Mouse (Mus musculus) hindlimb bud, embryonic 11.5 days (tissue): ENCODE results near the gene Tspan13.

ENCODE experiments used
- DNase-seq: peaks from one replicate; pipeline ENCODE4 v3.0.0-alpha.2; 2012; ENCODE audit warnings: low read depth, low spot score; ENCODE audit errors: extremely low spot score

Tspan13 gene

GRCm38 (mm10) chr12:36042348-36042778 lies at the start of gene Tspan13:
TSS of gene Tspan13 (minus strand) at chr12:36042500.
- peak; percentile 42 for DNase-seq

DNA sequence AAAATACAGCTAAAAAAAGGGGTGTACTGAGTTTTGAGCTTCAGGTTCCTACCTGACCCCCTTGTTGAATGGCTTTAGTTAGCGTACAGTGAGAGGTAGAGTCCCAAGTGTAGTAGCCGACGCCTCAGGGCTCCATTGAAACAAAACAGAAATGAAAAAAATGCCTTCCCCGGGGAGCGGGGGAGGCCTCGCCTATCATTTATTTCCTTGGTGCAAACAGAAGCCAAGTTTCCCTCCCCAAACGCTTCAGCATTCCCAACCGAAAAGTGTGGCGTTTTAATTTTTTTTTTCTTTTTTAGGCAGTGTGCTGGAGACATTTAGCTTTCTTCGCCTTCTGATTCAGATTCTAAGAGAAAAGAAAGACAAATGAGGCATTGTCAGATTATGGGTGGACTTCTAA lies 49.7 kb upstream of the Tspan13 start:
- DNase-seq, result no peak

DNA sequence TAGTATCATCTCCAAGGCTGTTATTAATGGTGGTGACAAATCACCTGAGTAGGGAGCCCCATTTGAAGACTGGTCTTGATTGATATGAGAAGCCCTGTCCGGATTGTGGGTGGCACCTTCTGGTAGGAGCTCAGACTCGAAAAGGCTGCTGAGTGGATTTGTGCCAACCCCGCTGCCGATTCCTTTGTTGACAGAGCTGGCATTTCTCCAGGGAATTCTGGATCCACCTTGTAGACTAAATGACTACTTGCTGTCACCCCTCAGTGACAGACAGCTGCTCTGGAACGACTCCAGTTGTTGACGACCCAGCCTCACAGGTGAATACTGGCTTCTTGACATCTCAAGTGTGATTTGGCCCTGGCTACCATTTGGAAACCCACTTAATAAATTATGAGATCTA lies 46.9 kb upstream of the Tspan13 start:
- no peak for DNase-seq

GRCm38 (mm10) chr12:36088804-36089203 lies 46.5 kb upstream of the Tspan13 start:
- no peak for DNase-seq

DNA sequence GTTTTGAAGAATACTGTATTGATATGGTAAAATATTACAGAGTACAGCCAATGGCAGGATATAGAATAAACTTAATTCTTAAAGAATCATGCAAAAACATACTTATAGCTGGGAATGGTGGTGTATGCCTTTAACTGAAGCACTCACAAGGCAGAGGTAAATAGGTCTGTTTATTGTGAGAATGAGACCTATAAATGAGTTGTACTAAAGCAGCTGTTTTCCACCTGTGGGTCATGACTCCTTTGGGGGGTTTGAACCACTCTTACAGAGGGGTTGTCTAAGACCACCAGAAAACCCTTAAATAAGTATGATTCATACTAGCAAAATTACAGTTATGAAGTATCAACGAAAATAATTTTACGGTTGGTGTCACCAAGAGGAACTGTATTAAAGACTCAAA lies 43.1 kb upstream of the Tspan13 start:
- no peak for DNase-seq

DNA sequence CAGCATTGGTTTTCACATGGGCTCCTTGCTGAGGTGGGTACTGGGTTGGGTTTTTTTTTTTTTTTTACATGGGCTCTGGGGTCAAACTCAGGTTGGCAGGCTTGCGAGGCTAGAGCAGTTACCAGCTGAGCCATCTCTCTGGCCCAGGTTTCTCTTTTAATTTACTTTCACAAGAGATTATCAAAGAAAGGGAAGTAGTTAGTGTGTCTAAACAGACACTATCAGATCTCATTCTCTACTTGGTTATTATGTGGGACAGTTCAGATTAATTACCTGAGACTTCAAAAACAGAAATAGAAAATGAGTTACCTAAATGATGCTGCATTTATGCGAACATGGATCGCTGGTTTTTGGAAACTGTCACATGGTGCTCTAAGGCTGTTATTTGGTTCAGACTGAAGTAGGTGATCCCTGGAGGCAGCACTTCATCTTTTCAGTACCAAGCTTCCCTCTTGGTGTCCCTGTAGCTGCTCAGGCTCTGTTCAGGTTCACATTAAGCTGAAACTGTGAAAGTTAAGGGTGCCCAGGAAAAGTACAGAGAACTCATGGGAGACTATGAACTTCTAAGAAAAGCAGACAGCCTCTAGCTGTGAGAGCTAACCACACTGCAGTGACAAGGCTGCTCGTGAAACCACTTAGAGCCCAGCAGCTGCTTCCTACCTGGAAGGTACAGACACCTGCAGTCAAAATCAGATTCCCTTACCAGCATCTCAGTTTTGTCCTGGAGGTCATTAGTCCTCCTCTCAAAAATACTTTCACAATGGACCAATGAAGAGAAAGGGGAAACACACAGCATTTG lies 36.0 kb upstream of the Tspan13 start:
- no peak for DNase-seq

- peak; percentile 3 for DNase-seq
These were observed 30.6 kb upstream of the Tspan13 start for GRCm38 (mm10) chr12:36072860-36073259.

GRCm38 (mm10) chr12:36070231-36070630 lies 27.9 kb upstream of the Tspan13 start:
- DNase-seq, result no peak

DNA sequence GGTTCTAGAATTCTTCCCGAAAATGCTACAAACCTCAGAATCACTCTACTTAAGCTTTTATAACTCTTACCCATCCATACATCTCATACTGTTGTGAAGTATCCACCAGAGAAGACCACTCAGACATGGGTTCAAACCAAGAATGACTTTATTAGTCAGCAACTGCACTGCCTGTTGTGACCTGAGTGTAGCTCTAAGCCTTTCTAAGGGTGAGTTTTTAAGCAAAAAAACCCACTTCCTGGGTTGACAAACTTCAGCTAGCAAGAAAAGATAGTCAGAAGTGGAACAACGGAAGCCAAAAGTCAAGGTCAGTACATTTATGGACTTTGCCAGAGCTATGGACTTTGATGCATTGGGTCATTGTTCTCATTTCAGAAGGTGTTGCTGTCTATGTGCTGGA lies 25.2 kb upstream of the Tspan13 start:
- DNase-seq, result no peak

- DNase-seq, result no peak
These were observed 23.6 kb upstream of the Tspan13 start for GRCm38 (mm10) chr12:36065911-36066310.

DNA sequence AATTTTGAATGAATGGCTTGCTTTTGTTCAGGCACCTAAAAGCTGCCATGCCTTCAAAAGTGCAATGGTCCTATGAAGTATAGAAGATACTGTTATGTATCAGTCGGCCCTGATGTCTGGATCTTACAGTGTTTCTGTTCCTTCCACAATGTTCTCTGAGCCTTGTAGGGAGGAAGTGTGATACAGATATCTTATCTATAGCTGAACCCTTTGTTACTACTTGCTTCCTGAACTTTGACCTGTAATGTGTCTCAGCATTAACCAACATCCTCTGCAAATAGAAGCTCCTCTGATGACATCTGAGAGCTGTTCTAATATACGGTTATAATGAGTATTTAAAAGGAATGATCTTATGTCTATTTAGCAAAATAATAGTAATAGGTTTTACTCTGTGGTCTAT lies 15.4 kb upstream of the Tspan13 start:
- no peak for DNase-seq

DNA sequence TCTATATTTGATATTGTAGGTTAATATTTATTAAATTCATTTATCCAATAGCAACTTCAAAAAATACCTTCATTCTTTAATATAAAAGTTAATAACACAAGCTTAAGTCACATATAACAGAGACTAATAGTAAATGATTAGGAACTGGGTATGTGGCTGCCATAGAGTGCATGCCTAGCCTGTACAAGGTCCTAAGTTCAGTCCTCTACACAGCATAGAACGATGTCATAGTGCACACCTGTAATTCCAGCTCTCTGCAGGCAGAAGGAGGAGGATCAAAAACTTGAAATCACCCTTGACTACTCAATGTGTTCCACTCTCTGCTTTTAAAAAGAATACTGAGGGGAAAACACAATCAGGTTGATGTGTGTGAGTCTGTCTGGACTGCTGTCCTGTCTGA lies 8.0 kb upstream of the Tspan13 start:
- no peak for DNase-seq

GRCm38 (mm10) chr12:36047593-36047992 lies 5.3 kb upstream of the Tspan13 start:
- no peak for DNase-seq

DNA sequence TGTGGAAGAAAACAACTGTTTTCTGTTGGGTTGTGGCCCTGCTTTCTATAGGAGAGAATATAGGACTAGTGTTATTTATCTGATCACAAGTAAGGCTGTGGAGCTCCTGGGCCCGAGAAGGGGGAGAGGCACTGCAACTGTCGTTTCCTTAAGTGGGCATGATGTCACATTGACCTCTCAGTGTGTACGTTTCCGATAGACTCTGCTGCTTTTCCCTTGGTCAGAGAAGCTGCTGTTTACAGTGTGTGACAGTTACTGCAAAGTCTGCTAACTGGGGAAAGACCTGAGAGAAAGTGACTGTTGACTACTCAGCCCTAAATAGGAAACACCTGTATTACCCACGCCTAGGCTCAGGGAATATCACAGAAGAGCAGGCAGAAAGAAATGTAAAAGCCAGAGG lies 3.9 kb upstream of the Tspan13 start:
- no peak for DNase-seq

DNA sequence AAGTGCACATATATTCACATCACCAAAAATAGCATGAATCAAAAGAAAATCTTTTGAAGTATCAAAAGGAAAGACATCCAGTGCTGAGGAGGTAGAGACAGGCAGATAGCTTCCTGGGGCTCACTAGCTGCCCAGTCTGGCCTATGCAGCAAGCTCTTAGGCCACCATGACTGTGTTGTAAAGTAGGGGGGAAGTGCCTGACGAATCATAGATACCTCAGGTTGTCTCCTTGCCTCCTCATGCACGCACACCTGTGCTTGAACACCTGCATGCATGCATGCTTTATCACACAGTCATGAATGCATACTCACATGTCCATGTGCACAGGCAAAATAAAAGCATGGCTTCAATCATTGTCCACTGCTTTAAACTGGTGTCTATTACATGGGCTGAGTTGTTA lies 2.4 kb upstream of the Tspan13 start:
- no peak for DNase-seq

- DNase-seq, result no peak
These were observed 475 bp downstream of the Tspan13 start for GRCm38 (mm10) chr12:36041703-36042347.

DNA sequence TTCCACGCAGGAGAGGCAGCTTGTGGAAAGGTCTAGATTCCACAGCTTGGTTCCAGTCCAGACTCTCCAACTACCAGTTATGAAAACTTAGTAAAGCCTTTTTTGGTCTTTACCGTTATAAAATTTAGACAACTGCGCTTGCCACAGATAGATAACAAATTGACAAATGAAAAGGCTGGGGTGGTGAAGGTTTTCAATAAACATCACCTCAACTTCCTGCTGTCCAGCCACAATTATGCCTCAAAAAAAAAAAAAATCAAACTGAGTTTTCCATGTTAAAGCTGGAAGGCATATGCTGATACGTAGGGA lies 1.1 kb downstream of the Tspan13 start:
- DNase-seq, result no peak

DNA sequence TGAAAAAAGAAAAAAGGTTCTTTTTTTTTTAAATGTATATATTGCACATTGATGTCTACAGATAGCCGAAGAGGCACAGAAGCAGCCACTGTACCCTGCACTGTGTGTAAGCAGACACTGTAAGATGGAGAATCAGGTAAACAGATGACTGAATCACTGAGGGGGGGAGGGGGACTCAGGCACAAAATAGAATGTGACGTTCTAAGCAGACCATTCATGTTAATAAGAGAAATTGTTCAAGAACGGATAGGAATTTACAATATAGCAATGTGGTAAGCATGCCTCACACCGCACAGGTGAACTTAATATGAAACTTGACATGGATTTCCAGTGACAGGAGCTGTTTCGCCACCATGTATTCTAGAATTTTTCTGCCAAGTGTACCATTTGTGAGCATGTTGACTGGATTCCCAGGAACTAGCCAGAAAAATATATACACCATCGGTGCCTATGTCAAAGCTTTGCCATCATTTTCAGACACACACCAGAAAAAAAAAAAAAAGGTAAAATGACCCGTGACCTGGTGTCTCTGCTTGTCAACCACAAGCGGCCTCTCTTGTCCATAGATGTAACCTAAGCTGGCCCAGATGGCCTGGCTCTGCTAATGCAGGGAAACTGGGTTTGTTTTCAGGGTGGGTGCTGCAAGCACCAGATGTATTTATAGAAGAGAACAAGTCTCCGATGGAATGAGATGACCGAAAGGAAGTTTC lies 1.6 kb downstream of the Tspan13 start:
- DNase-seq, result no peak

GRCm38 (mm10) chr12:36039541-36040084 lies 2.7 kb downstream of the Tspan13 start:
- no peak for DNase-seq

GRCm38 (mm10) chr12:36036776-36037175 lies 5.5 kb downstream of the Tspan13 start:
- DNase-seq, result no peak

DNA sequence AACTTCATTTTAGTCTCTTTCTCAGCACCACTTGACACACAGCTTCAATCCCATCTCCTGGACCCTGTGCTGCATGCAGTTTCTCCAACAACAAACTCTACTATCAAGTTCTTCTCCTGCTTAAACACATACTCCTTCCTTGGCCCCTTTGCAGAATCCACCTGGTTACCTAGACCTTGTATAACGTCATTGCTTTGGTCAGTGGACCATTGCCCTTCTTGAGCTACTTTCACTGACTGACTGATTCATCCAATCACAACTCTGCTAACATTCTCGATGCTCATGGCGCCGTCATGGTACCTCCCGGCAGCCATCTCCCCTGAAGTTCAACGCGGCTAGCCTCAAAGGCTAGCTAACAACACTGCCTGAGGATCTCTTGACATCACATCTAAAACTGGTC lies 6.2 kb downstream of the Tspan13 start:
- DNase-seq, result no peak

DNA sequence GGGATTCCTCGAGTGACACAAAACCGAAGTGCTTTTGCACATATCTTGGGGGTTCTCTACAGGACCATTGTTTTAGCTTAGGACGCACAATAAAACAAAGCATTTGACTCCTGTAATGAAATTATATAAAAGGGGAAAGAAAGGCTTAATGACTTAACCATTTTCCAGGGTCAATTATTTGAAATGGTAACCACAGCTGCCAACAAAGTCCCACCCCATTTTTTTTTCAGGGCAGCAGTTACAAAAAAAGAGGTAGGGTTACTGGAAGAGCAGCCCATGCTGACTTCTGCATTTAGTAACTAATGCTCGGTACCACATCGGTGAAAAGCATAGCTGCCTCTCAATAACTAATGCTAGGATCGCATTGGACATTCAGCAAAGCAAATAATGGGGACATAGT lies 6.8 kb downstream of the Tspan13 start:
- no peak for DNase-seq
